Mouse (Mus musculus): Measurements from ENCODE around the gene Kifap3. TPM values are rescaled to one million over a fixed set of nuclear protein-coding genes. Genes with fewer than 3 reads are reported as not detected.
A peak's percentile ranks its signal among the peaks of the same experiment; 100 is the strongest.

The Kifap3 gene
- polyA plus RNA-seq, 1 experiment from 2014 or later = 49.6 TPM

GRCm38 (mm10) chr1:163924093-163924492, 144.7 kb downstream of the Kifap3 start:
- Histone ChIP-seq H3K4me3 (replicated peaks) (no peak overlapping the region), H3K27ac (no peak overlapping the region), H3K4me1 (replicated peaks) (peaks cover 4% of the 10 kb centered on the region), H3K9me3 (no peaks in the 10 kb centered on the region), H3K36me3 (no peaks in the 10 kb centered on the region), H3K9ac (replicated peaks) (no peak overlapping the region), H3K4me2 (no peak overlapping the region), H3K27me3 (no peaks in the 10 kb centered on the region)
- WGBS = 89% methylated on average over 8 of the region's 8 CpGs
- no peak for ATAC-seq (ENCODE audit: insufficient number of reproducible peaks, insufficient read depth, low FRiP score, low TSS enrichment, low read depth)

DNA sequence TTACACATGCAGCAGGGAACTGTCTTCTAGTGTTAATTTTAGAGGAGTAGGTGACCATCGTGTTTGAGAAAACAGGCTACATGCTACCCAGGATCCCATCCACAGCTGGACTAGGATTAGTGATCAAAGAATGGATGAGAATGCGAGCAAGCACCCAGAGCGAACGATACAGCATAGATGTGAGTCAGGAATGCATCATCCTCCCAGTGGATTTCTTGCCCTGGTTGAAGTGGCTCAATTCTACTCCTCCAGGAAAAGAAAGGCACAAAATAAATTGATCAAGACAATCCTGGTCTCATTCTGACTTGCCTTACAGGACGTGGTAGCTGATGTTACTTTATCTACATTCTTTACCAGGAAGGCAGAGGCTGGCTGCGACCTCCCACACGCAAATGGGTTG, 149.5 kb downstream of the Kifap3 start, which contains the start of gene Scyl3:
Scyl3 (plus strand) TSS at position 255 of the 400 bp plus-strand sequence.
- H3K4me1 ChIP-seq (replicated peaks) = peaks cover 16% of the 10 kb centered on the region
- peak within 1 kb of the TSS; percentile 92 for H3K9ac ChIP-seq (replicated peaks)
- 73% methylated on average over 7 of the region's 7 CpGs for WGBS
- peak within 1 kb of the TSS; percentile 86 for H3K4me2 ChIP-seq
- H3K36me3 ChIP-seq = peaks cover 7% of the 10 kb centered on the region
- no peaks in the 10 kb centered on the region for H3K9me3 ChIP-seq
- H3K27ac ChIP-seq = peak within 1 kb of the TSS; percentile 76; the same call in 1 of the 2 replicates
- no peak for ATAC-seq (ENCODE audit: insufficient number of reproducible peaks, insufficient read depth, low FRiP score, low TSS enrichment, low read depth)
- no peaks in the 10 kb centered on the region for H3K27me3 ChIP-seq
- peak within 1 kb of the TSS; percentile 99 for H3K4me3 ChIP-seq (replicated peaks)

- Histone ChIP-seq H3K9me3 (no peaks in the 10 kb centered on the region), H3K27ac (peak overlapping the region; percentile 76; the same call in 1 of the 2 replicates), H3K9ac (replicated peaks) (peak overlapping the region; percentile 92), H3K27me3 (no peaks in the 10 kb centered on the region), H3K4me3 (replicated peaks) (peak overlapping the region; percentile 99), H3K4me2 (peak overlapping the region; percentile 86), H3K36me3 (peaks cover 17% of the 10 kb centered on the region), H3K4me1 (replicated peaks) (peaks cover 16% of the 10 kb centered on the region)
- peak; percentile 90 for ATAC-seq (ENCODE audit: insufficient number of reproducible peaks, insufficient read depth, low FRiP score, low TSS enrichment, low read depth)
- 1% methylated on average over 77 of the region's 77 CpGs for WGBS
These were observed 150.5 kb downstream of the Kifap3 start for GRCm38 (mm10) chr1:163929636-163930457.

DNA sequence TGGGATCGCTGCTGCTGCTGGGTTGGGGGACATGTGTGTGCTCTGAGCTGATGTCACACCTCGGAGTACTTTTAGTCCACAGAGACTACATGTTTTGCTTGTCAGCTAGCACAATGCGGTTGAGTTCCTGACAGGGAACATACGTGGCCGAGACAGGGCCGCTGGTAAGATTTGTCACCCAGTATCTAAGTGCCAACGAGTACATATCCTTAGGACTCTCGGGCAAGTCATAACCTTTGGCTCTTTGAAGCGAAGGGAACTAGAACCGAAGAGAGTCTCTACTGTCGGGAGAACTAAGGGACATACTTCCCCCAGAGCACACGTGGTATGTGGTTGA, 151.0 kb downstream of the Kifap3 start:
- H3K9ac ChIP-seq (replicated peaks) = peak overlapping the region; percentile 92
- peaks cover 23% of the 10 kb centered on the region for H3K36me3 ChIP-seq
- H3K4me3 ChIP-seq (replicated peaks) = peak overlapping the region; percentile 99
- 5% methylated on average over 12 of the region's 12 CpGs for WGBS
- ATAC-seq (ENCODE audit: insufficient number of reproducible peaks, insufficient read depth, low FRiP score, low TSS enrichment, low read depth) = 0 out of 2 replicates have a peak, but pooled peaks have one; percentile 8
- peak overlapping the region; percentile 86 for H3K4me2 ChIP-seq
- 0 out of 2 replicates have a peak overlapping the region, but pooled peaks have one; percentile 76 for H3K27ac ChIP-seq
- no peaks in the 10 kb centered on the region for H3K27me3 ChIP-seq
- peaks cover 16% of the 10 kb centered on the region for H3K4me1 ChIP-seq (replicated peaks)
- no peaks in the 10 kb centered on the region for H3K9me3 ChIP-seq

DNA sequence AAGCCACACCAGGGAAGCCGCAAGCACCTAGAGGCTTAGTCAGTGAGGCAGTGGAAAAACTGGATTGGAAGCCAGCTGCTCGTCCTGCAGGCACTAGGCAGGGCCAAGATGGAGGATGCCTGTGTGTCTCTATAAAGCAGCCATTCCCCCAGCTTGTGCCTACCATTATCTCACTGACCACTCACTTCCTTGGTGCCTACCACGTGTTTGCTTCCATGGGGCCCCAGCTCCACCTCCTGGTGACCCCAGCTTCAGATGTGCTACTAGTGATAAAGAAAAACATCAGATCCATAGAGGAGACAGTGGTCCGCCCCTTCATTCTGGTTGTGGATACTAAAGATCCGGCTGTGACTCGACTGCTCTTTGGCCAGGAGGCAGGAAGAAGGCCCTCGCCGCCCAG, 152.4 kb downstream of the Kifap3 start:
- ATAC-seq (ENCODE audit: insufficient number of reproducible peaks, insufficient read depth, low FRiP score, low TSS enrichment, low read depth) = no peak
- H3K9ac ChIP-seq (replicated peaks) = no peak overlapping the region
- no peaks in the 10 kb centered on the region for H3K27me3 ChIP-seq
- H3K4me1 ChIP-seq (replicated peaks) = peaks cover 16% of the 10 kb centered on the region
- H3K27ac ChIP-seq = no peak overlapping the region
- H3K4me2 ChIP-seq = no peak overlapping the region
- H3K9me3 ChIP-seq = no peaks in the 10 kb centered on the region
- no peak overlapping the region for H3K4me3 ChIP-seq (replicated peaks)
- H3K36me3 ChIP-seq = peaks cover 37% of the 10 kb centered on the region
- 84% methylated on average over 8 of the region's 8 CpGs for WGBS

GRCm38 (mm10) chr1:163934591-163934990, 155.2 kb downstream of the Kifap3 start:
- Histone ChIP-seq H3K27ac (no peak overlapping the region), H3K9me3 (no peaks in the 10 kb centered on the region), H3K36me3 (peaks cover 62% of the 10 kb centered on the region), H3K9ac (replicated peaks) (no peak overlapping the region), H3K27me3 (no peaks in the 10 kb centered on the region), H3K4me3 (replicated peaks) (no peak overlapping the region), H3K4me1 (replicated peaks) (peaks cover 11% of the 10 kb centered on the region), H3K4me2 (no peak overlapping the region)
- 78% methylated on average over 2 of the region's 2 CpGs for WGBS
- no peak for ATAC-seq (ENCODE audit: insufficient number of reproducible peaks, insufficient read depth, low FRiP score, low TSS enrichment, low read depth)

GRCm38 (mm10) chr1:163942056-163942455, 162.7 kb downstream of the Kifap3 start:
- Histone ChIP-seq H3K27ac (no peak overlapping the region), H3K4me2 (no peak overlapping the region), H3K4me3 (replicated peaks) (no peak overlapping the region), H3K4me1 (replicated peaks) (no peaks in the 10 kb centered on the region), H3K27me3 (no peaks in the 10 kb centered on the region), H3K9me3 (no peaks in the 10 kb centered on the region), H3K36me3 (peaks cover 93% of the 10 kb centered on the region), H3K9ac (replicated peaks) (no peak overlapping the region)
- WGBS = 67% methylated on average over 6 of the region's 6 CpGs
- no peak for ATAC-seq (ENCODE audit: insufficient number of reproducible peaks, insufficient read depth, low FRiP score, low TSS enrichment, low read depth)

GRCm38 (mm10) chr1:163953396-163953795, 174.0 kb downstream of the Kifap3 start:
- no peak overlapping the region for H3K4me2 ChIP-seq
- no peaks in the 10 kb centered on the region for H3K27me3 ChIP-seq
- no peaks in the 10 kb centered on the region for H3K9me3 ChIP-seq
- H3K9ac ChIP-seq (replicated peaks) = no peak overlapping the region
- H3K27ac ChIP-seq = no peak overlapping the region
- 90% methylated on average over 2 of the region's 2 CpGs for WGBS
- H3K4me1 ChIP-seq (replicated peaks) = no peaks in the 10 kb centered on the region
- no peak overlapping the region for H3K4me3 ChIP-seq (replicated peaks)
- ATAC-seq (ENCODE audit: insufficient number of reproducible peaks, insufficient read depth, low FRiP score, low TSS enrichment, low read depth) = no peak
- peaks cover 90% of the 10 kb centered on the region for H3K36me3 ChIP-seq

DNA sequence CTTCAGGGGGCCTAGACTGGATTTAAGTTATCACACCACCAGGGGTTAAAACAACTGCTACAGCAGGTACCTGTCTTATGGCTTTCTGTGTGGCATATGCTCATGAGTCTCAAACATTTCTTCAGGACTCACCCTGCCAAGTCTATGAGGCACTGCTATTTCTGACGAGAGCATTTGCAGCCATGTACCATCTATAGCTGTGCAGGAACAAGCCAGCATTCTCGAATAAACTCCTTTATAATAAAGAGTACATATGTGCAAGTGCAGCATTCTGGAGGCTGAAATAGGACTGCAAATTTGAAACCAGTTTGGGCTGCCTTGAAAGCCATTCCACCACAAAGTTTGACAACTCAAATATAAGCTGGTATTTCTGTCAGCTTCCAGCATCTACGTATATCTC, 178.7 kb downstream of the Kifap3 start:
- no peak overlapping the region for H3K9ac ChIP-seq (replicated peaks)
- H3K4me2 ChIP-seq = no peak overlapping the region
- H3K9me3 ChIP-seq = no peaks in the 10 kb centered on the region
- no peak overlapping the region for H3K27ac ChIP-seq
- WGBS = 78% methylated on average over 3 of the region's 3 CpGs
- H3K4me3 ChIP-seq (replicated peaks) = no peak overlapping the region
- ATAC-seq (ENCODE audit: insufficient number of reproducible peaks, insufficient read depth, low FRiP score, low TSS enrichment, low read depth) = no peak
- no peaks in the 10 kb centered on the region for H3K4me1 ChIP-seq (replicated peaks)
- H3K36me3 ChIP-seq = peaks cover 77% of the 10 kb centered on the region
- no peaks in the 10 kb centered on the region for H3K27me3 ChIP-seq

DNA sequence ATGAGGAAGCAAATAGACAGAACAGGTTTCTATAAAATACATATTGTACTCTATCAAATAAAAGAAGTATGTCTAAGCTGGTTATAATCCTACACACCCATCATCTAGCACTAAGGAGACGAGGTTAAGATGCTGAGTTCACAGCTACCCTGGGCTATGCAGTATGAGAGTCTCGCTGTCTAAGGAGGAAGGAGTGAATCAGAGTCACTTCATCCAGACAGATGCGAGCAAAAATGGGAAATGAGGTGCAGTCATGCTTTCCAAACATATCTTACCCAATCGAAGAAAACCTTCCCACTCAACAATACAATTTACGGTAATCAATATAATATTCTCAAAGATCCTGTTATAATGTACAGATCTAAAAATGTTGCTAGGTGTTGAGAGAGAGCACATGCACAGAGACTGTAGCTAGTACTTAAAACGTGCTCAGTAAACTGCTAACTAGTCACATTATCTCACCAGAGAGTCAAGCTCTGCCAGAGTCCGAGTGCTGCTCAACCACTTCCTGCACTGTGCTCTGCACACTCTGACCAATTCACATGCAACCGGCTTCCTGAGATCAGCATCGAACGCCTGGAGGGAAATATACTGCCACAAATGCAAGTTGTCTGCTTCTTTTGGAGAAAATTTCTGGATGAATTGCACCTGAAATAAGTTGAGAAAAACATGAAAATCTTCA, 184.8 kb downstream of the Kifap3 start:
- Histone ChIP-seq H3K27ac (no peak overlapping the region), H3K36me3 (peaks cover 60% of the 10 kb centered on the region), H3K4me2 (no peak overlapping the region), H3K4me3 (replicated peaks) (no peak overlapping the region), H3K27me3 (no peaks in the 10 kb centered on the region), H3K4me1 (replicated peaks) (no peaks in the 10 kb centered on the region), H3K9ac (replicated peaks) (no peak overlapping the region), H3K9me3 (no peaks in the 10 kb centered on the region)
- WGBS = 90% methylated on average over 10 of the region's 10 CpGs
- no peak for ATAC-seq (ENCODE audit: insufficient number of reproducible peaks, insufficient read depth, low FRiP score, low TSS enrichment, low read depth)
